Mouse (Mus musculus): Measurements from ENCODE around the gene Gm5965. TPM values are rescaled to one million over a fixed set of nuclear protein-coding genes. Genes with fewer than 3 reads are reported as not detected.

Gene Gm5965
- polyA plus RNA-seq, 1 experiment from 2014 or later, result not detected

DNA sequence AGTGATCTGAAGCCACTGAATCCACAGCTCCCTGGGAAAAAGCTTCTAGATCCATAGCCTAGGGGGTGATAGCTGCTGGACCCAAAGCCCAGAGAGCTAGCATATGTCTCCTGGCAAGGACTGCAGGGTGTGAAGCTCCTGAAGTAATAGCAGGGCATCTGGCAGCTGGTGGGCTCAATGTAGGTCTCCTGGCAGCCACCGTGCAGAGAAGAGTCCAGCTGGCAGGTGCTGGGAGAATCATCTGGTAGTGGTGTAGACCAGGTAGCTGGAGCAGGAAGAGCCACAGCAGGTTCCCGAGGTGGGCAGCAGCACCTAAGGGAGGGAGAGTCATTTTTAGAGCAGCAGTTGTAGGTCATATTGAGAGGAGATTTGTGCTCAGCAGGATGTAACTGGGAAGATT, 34.1 kb downstream of the Gm5965 start, which contains the start of gene Gm20741:
Gene Gm20741, minus strand, starts transcription at position 394 of the 400 bp plus-strand sequence.
- Histone ChIP-seq H3K27ac (ENCODE audit: low read length) (no peak within 1 kb of the TSS), H3K4me2 (ENCODE audit: low read depth, low read length) (no peak within 1 kb of the TSS), H3K4me1 (ENCODE audit: control insufficient read depth, low read depth, low read length) (no peaks in the 10 kb centered on the region), H3K27me3 (ENCODE audit: control insufficient read depth, insufficient read depth, low read depth, low read length) (no peaks in the 10 kb centered on the region), H3K36me3 (ENCODE audit: control insufficient read depth, insufficient read depth) (no peaks in the 10 kb centered on the region), H3K9me3 (replicated peaks; ENCODE audit: control insufficient read depth, low read length) (no peaks in the 10 kb centered on the region), H3K4me3 (ENCODE audit: low read depth, low read length) (no peak within 1 kb of the TSS), H3K9ac (ENCODE audit: low read depth, low read length) (no peak within 1 kb of the TSS)
- ATAC-seq (ENCODE audit: low read depth), result no peak
- 42% methylated on average over 2 of the region's 2 CpGs for WGBS (ENCODE audit: insufficient replicate concordance)

DNA sequence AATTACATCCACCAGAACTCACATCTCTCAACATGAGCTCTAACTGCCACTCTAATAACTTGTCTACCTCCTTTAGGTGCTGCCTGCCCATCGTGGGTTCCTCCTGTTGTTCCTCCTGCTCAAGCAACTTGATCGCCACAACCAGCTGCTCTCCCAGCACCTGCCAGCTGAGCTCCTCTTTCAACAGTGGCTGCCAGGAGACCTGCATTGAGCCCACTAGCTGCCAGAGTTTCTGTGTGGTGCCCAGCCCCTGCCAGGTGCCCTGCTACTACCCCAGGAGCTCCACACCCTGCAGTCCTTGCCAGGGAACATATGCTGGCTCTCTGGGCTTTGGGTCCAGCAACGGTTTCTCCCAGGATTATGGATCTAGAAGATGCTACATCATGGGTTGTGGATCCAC, 42.4 kb downstream of the Gm5965 start, which contains the start of gene Krtap15:
Gene Krtap15, plus strand, starts transcription at position 150 of the 400 bp plus-strand sequence.
- no peak within 1 kb of the TSS for H3K4me2 ChIP-seq (ENCODE audit: low read depth, low read length)
- H3K4me3 ChIP-seq (ENCODE audit: low read depth, low read length), result no peak within 1 kb of the TSS
- no peaks in the 10 kb centered on the region for H3K9me3 ChIP-seq (replicated peaks; ENCODE audit: control insufficient read depth, low read length)
- no peaks in the 10 kb centered on the region for H3K27me3 ChIP-seq (ENCODE audit: control insufficient read depth, insufficient read depth, low read depth, low read length)
- no peak within 1 kb of the TSS for H3K9ac ChIP-seq (ENCODE audit: low read depth, low read length)
- 50% methylated on average over 3 of the region's 3 CpGs for WGBS (ENCODE audit: insufficient replicate concordance)
- H3K36me3 ChIP-seq (ENCODE audit: control insufficient read depth, insufficient read depth), result no peaks in the 10 kb centered on the region
- no peak for ATAC-seq (ENCODE audit: low read depth)
- no peak within 1 kb of the TSS for H3K27ac ChIP-seq (ENCODE audit: low read length)
- no peaks in the 10 kb centered on the region for H3K4me1 ChIP-seq (ENCODE audit: control insufficient read depth, low read depth, low read length)

DNA sequence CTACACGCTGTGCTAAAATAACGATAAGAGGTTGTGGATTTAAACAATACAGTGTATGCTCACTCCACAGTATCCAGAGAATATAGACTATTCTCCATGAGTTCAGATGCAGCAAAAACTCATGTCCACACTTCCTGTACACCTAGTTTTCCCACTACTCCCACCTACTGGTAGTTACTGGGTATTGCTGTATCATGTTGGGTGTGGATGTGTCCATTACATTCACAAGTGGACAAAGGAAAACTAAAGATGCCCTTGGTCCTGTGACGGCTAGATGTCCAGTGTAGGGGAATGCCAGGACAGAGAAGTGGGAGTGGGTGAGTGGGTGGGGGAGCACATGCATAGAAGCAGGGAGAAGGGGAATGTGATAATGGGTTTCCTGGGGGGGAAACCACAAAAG, 46.0 kb downstream of the Gm5965 start:
- H3K4me3 ChIP-seq (ENCODE audit: low read depth, low read length), result no peak overlapping the region
- H3K36me3 ChIP-seq (ENCODE audit: control insufficient read depth, insufficient read depth), result no peaks in the 10 kb centered on the region
- no peaks in the 10 kb centered on the region for H3K27me3 ChIP-seq (ENCODE audit: control insufficient read depth, insufficient read depth, low read depth, low read length)
- ATAC-seq (ENCODE audit: low read depth), result no peak
- 0 out of 2 replicates have a peak, but pooled peaks cover 2% of the 10 kb centered on the region for H3K9me3 ChIP-seq (replicated peaks; ENCODE audit: control insufficient read depth, low read length)
- H3K4me2 ChIP-seq (ENCODE audit: low read depth, low read length), result no peak overlapping the region
- H3K27ac ChIP-seq (ENCODE audit: low read length), result no peak overlapping the region
- no peaks in the 10 kb centered on the region for H3K4me1 ChIP-seq (ENCODE audit: control insufficient read depth, low read depth, low read length)
- WGBS (ENCODE audit: insufficient replicate concordance), result 63% methylated on average over 3 of the region's 3 CpGs
- no peak overlapping the region for H3K9ac ChIP-seq (ENCODE audit: low read depth, low read length)

GRCm38 (mm10) chr16:88826095-88826652, 48.5 kb downstream of the Gm5965 start, which contains the start of gene Krtap14:
TSS of gene Krtap14 (minus strand) at chr16:88826145.
- WGBS (ENCODE audit: insufficient replicate concordance), result 70% methylated on average over 9 of the region's 9 CpGs
- H3K36me3 ChIP-seq (ENCODE audit: control insufficient read depth, insufficient read depth), result no peaks in the 10 kb centered on the region

DNA sequence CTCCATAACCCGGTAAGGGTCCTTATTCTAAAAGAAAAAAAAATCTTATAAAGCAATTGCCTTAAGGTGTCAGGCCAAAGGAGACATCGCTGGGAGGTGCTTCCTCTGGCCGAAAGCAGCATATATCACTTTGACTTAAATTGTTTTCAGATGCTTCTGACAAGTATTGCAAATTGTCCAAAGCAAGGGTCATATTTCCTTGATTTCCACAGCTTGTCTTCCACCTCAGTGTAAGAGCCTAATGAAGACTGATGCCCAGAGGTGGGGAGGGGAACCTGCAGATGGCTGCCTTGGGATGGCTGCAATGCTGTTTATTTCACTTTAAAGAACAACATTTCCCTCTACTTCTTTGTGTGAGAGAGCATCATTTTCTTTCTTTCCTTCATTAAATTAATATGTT, 49.3 kb downstream of the Gm5965 start:
- ATAC-seq (ENCODE audit: low read depth), result no peak
- no peak overlapping the region for H3K9ac ChIP-seq (ENCODE audit: low read depth, low read length)
- no peaks in the 10 kb centered on the region for H3K36me3 ChIP-seq (ENCODE audit: control insufficient read depth, insufficient read depth)
- H3K27ac ChIP-seq (ENCODE audit: low read length), result no peak overlapping the region
- no peaks in the 10 kb centered on the region for H3K4me1 ChIP-seq (ENCODE audit: control insufficient read depth, low read depth, low read length)
- WGBS (ENCODE audit: insufficient replicate concordance), result 58% methylated on average over 3 of the region's 3 CpGs
- 0 out of 2 replicates have a peak, but pooled peaks cover 2% of the 10 kb centered on the region for H3K9me3 ChIP-seq (replicated peaks; ENCODE audit: control insufficient read depth, low read length)
- H3K4me2 ChIP-seq (ENCODE audit: low read depth, low read length), result no peak overlapping the region
- H3K27me3 ChIP-seq (ENCODE audit: control insufficient read depth, insufficient read depth, low read depth, low read length), result no peaks in the 10 kb centered on the region
- no peak overlapping the region for H3K4me3 ChIP-seq (ENCODE audit: low read depth, low read length)

More at GRCm38 (mm10) chr16:88826095-88826652, 48.5 kb downstream of the Gm5965 start, which contains the start of gene Krtap14:
- ATAC-seq (ENCODE audit: low read depth), result no peak
- Histone ChIP-seq H3K27me3 (ENCODE audit: control insufficient read depth, insufficient read depth, low read depth, low read length) (no peaks in the 10 kb centered on the region), H3K4me2 (ENCODE audit: low read depth, low read length) (no peak within 1 kb of the TSS), H3K4me3 (ENCODE audit: low read depth, low read length) (no peak within 1 kb of the TSS), H3K9me3 (replicated peaks; ENCODE audit: control insufficient read depth, low read length) (0 out of 2 replicates have a peak, but pooled peaks cover 2% of the 10 kb centered on the region), H3K4me1 (ENCODE audit: control insufficient read depth, low read depth, low read length) (no peaks in the 10 kb centered on the region), H3K27ac (ENCODE audit: low read length) (no peak within 1 kb of the TSS), H3K9ac (ENCODE audit: low read depth, low read length) (no peak within 1 kb of the TSS)

Other genes with a start within 250 kb of the Gm5965 start
- gene Cldn8, start 214.7 kb upstream of the Gm5965 start, polyA plus RNA-seq (2015; fragmentation: Nextera tagmentation; extraction: Ambion mirVana), result 0.09 and 0.37 TPM in 2 replicates
- gene Krtap24-1, start 165.6 kb upstream of the Gm5965 start, polyA plus RNA-seq (2015; fragmentation: Nextera tagmentation; extraction: Ambion mirVana), result not detected in 2 replicates
- gene 2310079G19Rik, start 150.2 kb upstream of the Gm5965 start, polyA plus RNA-seq (2015; fragmentation: Nextera tagmentation; extraction: Ambion mirVana), result not detected in 2 replicates
- not detected in 2 replicates for gene Krtap26-1, start 130.1 kb upstream of the Gm5965 start, polyA plus RNA-seq (2015; fragmentation: Nextera tagmentation; extraction: Ambion mirVana)
- gene Krtap27-1, start 106.2 kb upstream of the Gm5965 start, polyA plus RNA-seq (2015; fragmentation: Nextera tagmentation; extraction: Ambion mirVana), result not detected in 2 replicates
- gene 2310061N02Rik, start 69.9 kb upstream of the Gm5965 start, polyA plus RNA-seq (2015; fragmentation: Nextera tagmentation; extraction: Ambion mirVana), result not detected in 2 replicates
- gene Krtap13-1, start 49.0 kb upstream of the Gm5965 start, polyA plus RNA-seq (2015; fragmentation: Nextera tagmentation; extraction: Ambion mirVana), result not detected in 2 replicates
- not detected in 2 replicates for gene Krtap13, start 26.3 kb upstream of the Gm5965 start, polyA plus RNA-seq (2015; fragmentation: Nextera tagmentation; extraction: Ambion mirVana)
- gene 2310034C09Rik, start 19.0 kb upstream of the Gm5965 start, polyA plus RNA-seq (2015; fragmentation: Nextera tagmentation; extraction: Ambion mirVana), result 0.09 TPM in 1 of 2 replicates, not detected in the other
- gene 2310057N15Rik, start 3.7 kb upstream of the Gm5965 start, polyA plus RNA-seq (2015; fragmentation: Nextera tagmentation; extraction: Ambion mirVana), result not detected in 2 replicates
- not detected in 2 replicates for gene Gm20741, start 34.3 kb downstream of the Gm5965 start, polyA plus RNA-seq (2015; fragmentation: Nextera tagmentation; extraction: Ambion mirVana)
- gene Krtap15, start 42.3 kb downstream of the Gm5965 start, polyA plus RNA-seq (2015; fragmentation: Nextera tagmentation; extraction: Ambion mirVana), result not detected in 2 replicates
- gene Krtap14, start 48.2 kb downstream of the Gm5965 start, polyA plus RNA-seq (2015; fragmentation: Nextera tagmentation; extraction: Ambion mirVana), result not detected in 2 replicates
- gene Krtap19-1, start 91.5 kb downstream of the Gm5965 start, polyA plus RNA-seq (2015; fragmentation: Nextera tagmentation; extraction: Ambion mirVana), result not detected in 2 replicates
- not detected in 2 replicates for gene Krtap19-2, start 96.4 kb downstream of the Gm5965 start, polyA plus RNA-seq (2015; fragmentation: Nextera tagmentation; extraction: Ambion mirVana)
- gene Krtap19-3, start 100.1 kb downstream of the Gm5965 start, polyA plus RNA-seq (2015; fragmentation: Nextera tagmentation; extraction: Ambion mirVana), result not detected in 2 replicates
- not detected in 2 replicates for gene Krtap19-4, start 107.2 kb downstream of the Gm5965 start, polyA plus RNA-seq (2015; fragmentation: Nextera tagmentation; extraction: Ambion mirVana)
- gene Krtap19-5, start 118.6 kb downstream of the Gm5965 start, polyA plus RNA-seq (2015; fragmentation: Nextera tagmentation; extraction: Ambion mirVana), result not detected in 2 replicates
- gene Krtap19-9b, start 154.4 kb downstream of the Gm5965 start, polyA plus RNA-seq (2015; fragmentation: Nextera tagmentation; extraction: Ambion mirVana), result not detected in 2 replicates
- not detected in 2 replicates for gene Krtap16-3, start 185.0 kb downstream of the Gm5965 start, polyA plus RNA-seq (2015; fragmentation: Nextera tagmentation; extraction: Ambion mirVana)
- gene Krtap22-2, start 232.9 kb downstream of the Gm5965 start, polyA plus RNA-seq (2015; fragmentation: Nextera tagmentation; extraction: Ambion mirVana), result not detected in 2 replicates
- not detected in 2 replicates for gene Gm10229, start 237.4 kb downstream of the Gm5965 start, polyA plus RNA-seq (2015; fragmentation: Nextera tagmentation; extraction: Ambion mirVana)

All from liver, embryonic 16.5 days (tissue).